Mouse (Mus musculus) liver, embryonic 14.5 days (tissue): ENCODE data around the gene Iqsec3.

ENCODE experiments used
- CTCF ChIP-seq: IDR thresholded peaks from 2 replicates; pipeline ENCODE4 v1.5.1; 2016; ENCODE audit warnings: antibody characterized with exemption, low read depth, control low read depth
- EP300 ChIP-seq: IDR thresholded peaks from 2 replicates; pipeline ENCODE4 v1.6.1; 2016; ENCODE audit warnings: antibody characterized with exemption, low read depth

DNA sequence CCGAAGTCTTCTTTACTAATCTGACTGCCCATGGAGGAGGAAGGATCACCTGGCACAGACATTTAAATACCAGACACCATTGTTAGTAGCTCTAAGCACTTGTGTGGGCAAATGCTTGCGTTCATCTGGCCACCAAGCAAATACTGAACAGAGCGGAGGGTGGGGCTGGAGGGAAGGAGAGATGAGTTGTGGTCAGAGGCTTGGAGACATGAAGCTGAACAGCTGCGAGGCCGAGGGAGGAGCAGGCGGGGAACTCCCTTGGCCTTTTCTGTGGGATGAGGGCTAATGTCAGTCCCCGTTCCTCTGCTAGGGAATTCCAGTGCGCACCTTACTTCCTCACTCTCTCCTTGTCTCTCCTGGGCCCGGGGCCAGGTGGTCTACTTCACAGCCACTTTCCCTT, 147.7 kb downstream of the Iqsec3 start:
- TF ChIP-seq EP300 (no peak), CTCF (no peak)
